Mouse (Mus musculus): ENCODE data around the gene Nt5c3. TPM values are rescaled to one million over a fixed set of nuclear protein-coding genes. Genes with fewer than 3 reads are reported as not detected.

Gene Nt5c3
- total RNA-seq, 2 experiments from 2014 or later: 24.8 to 29.0 TPM

DNA sequence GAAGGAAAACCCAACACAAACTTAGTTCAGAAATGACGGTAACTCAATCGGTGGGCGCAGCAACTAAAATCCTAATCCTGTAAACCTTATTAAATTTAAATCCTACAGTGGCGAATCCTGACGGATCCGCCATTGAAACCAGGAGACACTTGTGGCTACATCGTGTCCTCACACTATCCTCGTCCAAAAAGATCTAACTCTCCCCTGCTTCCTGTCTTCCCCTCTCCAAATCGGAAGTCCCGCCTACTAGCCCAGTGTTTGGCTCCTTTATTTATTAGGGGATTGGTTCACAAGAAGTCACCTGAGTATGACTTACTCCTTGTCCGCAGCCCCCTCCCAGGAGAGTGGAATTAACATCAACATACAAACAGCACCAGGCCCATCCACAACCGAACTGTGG is 86.6 kb downstream of the Nt5c3 start:
- DNase-seq: no peak

DNA sequence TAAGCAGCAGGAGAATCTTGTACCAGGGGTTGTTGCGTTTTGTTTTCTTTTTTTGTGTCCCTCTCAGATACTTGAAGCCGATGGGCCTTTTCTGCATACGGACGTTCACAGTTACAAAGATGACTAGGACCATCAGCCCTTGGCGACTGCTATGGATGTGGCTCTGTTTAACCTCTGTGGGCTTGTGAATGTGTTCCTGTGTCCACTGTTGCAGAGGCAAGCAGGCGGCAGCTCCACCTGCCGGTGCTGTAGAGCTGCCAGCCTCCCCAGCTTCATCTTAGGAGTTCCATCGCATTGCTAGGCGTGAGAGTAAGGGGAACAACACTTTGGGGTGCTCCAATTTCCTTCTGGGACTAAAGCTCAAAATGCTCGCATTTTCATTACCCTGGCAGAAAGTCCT is 88.2 kb downstream of the Nt5c3 start:
- no peak for DNase-seq

DNA sequence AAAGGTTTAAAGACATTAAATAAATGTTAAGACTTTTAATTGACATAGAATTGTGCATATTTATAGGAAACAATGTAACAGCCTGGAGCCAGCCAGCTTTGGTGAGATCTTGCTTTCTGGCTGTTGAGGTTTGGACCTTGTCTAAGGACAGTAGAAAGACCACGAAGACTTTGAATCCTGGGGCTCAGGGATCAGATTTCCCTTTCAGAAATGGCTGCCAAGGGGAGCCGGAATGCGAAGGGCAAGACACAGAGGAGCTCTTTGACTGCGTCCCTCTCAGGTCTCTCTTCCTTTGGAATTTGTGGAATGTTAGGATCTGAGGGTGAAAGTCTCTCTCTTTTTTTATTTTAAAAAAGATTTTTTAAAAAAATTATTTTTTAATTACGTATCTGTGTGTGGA is 89.0 kb downstream of the Nt5c3 start:
- no peak for DNase-seq

DNA sequence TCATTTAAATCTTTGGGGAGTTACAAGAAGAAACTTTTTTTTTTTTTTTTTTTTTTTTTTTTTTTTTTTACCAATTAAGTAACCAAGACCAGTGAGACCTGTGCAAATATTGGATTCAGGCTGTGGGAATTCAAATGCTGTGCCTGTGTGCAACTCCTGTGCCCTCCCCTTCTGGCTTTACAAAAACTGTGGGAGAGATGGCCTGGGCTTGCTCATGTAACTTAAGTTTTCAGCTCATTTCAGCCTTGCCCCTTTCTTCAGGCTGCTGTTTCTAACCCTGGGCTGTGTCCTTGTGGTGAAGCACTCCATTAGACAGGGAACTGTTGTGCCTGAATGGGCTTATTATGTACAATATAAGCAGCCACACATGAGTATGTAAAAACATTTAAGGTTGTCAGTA is 90.9 kb downstream of the Nt5c3 start:
- peak; percentile 12 for DNase-seq

DNA sequence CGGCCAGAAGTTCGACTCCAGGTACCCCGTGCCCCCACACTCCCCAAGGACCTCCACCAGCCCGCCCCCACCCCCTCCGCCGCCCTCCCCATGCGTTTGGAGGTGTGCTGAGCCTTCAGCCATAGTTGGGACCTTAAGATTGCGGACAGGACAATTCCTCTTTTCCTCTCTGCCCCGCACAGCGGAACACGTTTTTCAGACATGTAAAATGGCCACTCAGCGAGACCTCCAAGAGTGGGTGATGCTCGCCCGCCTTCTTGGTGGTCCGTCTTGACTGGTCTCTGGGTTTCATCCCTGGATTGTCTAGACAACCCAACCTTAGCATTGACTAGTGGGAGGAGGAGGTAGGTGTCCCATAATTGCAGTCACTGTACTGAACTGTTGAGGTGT is 91.3 kb downstream of the Nt5c3 start:
- no peak for DNase-seq

Other genes with a start within 250 kb of the Nt5c3 start
- 10 to 100 TPM; 36.3 to 43.7 TPM for gene Lsm5, start 219.2 kb downstream of the Nt5c3 start, total RNA-seq (2021)
- gene Avl9, start 209.0 kb downstream of the Nt5c3 start, total RNA-seq (2021): 10 to 100 TPM; 18.8 to 21.0 TPM
- gene Kbtbd2, start 126.1 kb downstream of the Nt5c3 start, total RNA-seq (2021): 10 to 100 TPM; 36.2 to 36.7 TPM
- gene Fkbp9, start 91.9 kb downstream of the Nt5c3 start, total RNA-seq (2021): 10 to 100 TPM; 92.6 to 92.7 TPM
- under 1 TPM; 0.30 to 0.36 TPM for gene Vmn1r4, start 83 bp upstream of the Nt5c3 start, total RNA-seq (2021)
- gene Vmn1r5, start 46.3 kb upstream of the Nt5c3 start, total RNA-seq (2021): not detected
- not detected for gene Vmn1r6, start 73.3 kb upstream of the Nt5c3 start, total RNA-seq (2021)
- gene Vmn1r7, start 101.4 kb upstream of the Nt5c3 start, total RNA-seq (2021): not detected
- not detected for gene Vmn1r8, start 108.4 kb upstream of the Nt5c3 start, total RNA-seq (2021)
- not detected for gene Vmn1r9, start 142.9 kb upstream of the Nt5c3 start, total RNA-seq (2021)
- not detected for gene Vmn1r10, start 185.5 kb upstream of the Nt5c3 start, total RNA-seq (2021)
- gene Vmn1r11, start 209.5 kb upstream of the Nt5c3 start, total RNA-seq (2021): not detected
- gene Vmn1r12, start 233.0 kb upstream of the Nt5c3 start, total RNA-seq (2021): not detected

All from adrenal gland, postnatal 10 days (tissue).